Mouse (Mus musculus) stomach, embryonic 14.5 days (tissue): ENCODE measurements around the gene Atg16l2. TPM values are rescaled to one million over a fixed set of nuclear protein-coding genes. Genes with fewer than 3 reads are reported as not detected.

ENCODE experiments used
- ATAC-seq: fragments of 200-750 bp; cut with Nextera tagmentation; 2 replicates; pipeline ENCODE4 v1.8.0; 2017; ENCODE audit warnings: low read depth, moderate TSS enrichment; ENCODE audit not compliant: insufficient number of reproducible peaks, insufficient read depth, low FRiP score
- H3K27ac ChIP-seq: fragments of 300-500 bp; sonication (generic); 2 replicates; pipeline ENCODE4 v1.5.1; 2014; ENCODE audit warnings: mild to moderate bottlenecking, low read length, moderate library complexity, mixed read lengths
- H3K27me3 ChIP-seq: fragments of 300-500 bp; sonication (generic); 2 replicates; pipeline ENCODE4 v1.6.1; 2014; ENCODE audit warnings: low read length, control low read depth, mixed read lengths; ENCODE audit not compliant: control insufficient read depth, insufficient read depth
- H3K36me3 ChIP-seq: fragments of 300-500 bp; sonication (generic); 2 replicates; pipeline ENCODE4 v1.6.1; 2014; ENCODE audit warnings: mild to moderate bottlenecking, control low read depth, low read length, moderate library complexity, mixed read lengths; ENCODE audit not compliant: control insufficient read depth, insufficient read depth
- H3K4me1 ChIP-seq: fragments of 300-500 bp; sonication (generic); 2 replicates; pipeline ENCODE4 v1.6.1; 2014; ENCODE audit warnings: low read length, control low read depth, mixed read lengths; ENCODE audit not compliant: control insufficient read depth, insufficient read depth
- H3K4me2 ChIP-seq: fragments of 300-500 bp; sonication (generic); replicated peaks from 2 replicates; pipeline ENCODE4 v1.6.1; 2014; ENCODE audit warnings: low read depth, low read length, control low read depth
- H3K4me3 ChIP-seq: fragments of 300-500 bp; sonication (generic); 2 replicates; pipeline ENCODE4 v1.5.1; 2014; ENCODE audit warnings: low read depth, low read length, control low read depth
- H3K9ac ChIP-seq: fragments of 300-500 bp; sonication (generic); replicated peaks from 2 replicates; pipeline ENCODE4 v1.6.1; 2014; ENCODE audit warnings: low read depth, mild to moderate bottlenecking, control low read depth, low read length, moderate library complexity, mixed read lengths
- H3K9me3 ChIP-seq: fragments of 300-500 bp; sonication (generic); 2 replicates; pipeline ENCODE4 v1.6.1; 2016; ENCODE audit warnings: low read depth, low read length, control low read depth; ENCODE audit not compliant: control insufficient read depth
- WGBS: fragments of 180-500 bp; shearing (Covaris S2); extraction: QIAGEN DNeasy Blood & Tissue Kit; methylation state at CpG from one replicate; pipeline ENCODE4 v1.1.7; 2014; 5-methylcytosine and 5-hydroxymethylcytosine counted together
- polyA plus RNA-seq: library from polyadenylated mRNA; unstranded; fragments of >200 nt; fragmentation: Nextera tagmentation; extraction: Ambion mirVana; gene quantifications from 2 replicates; pipeline ENCODE4 v1.2.1, GENCODE M21; 2014

Atg16l2 gene
- polyA plus RNA-seq, 1 experiment from 2014 or later, result 16.2 TPM

- Histone ChIP-seq H3K4me1 (no peaks in the 10 kb centered on the region), H3K36me3 (no peaks in the 10 kb centered on the region), H3K27ac (peak overlapping the region; percentile 90; the same call in 1 of the 2 replicates), H3K4me3 (peak overlapping the region; percentile 47), H3K4me2 (peak overlapping the region; percentile 52), H3K9ac (no peak overlapping the region), H3K9me3 (no peaks in the 10 kb centered on the region), H3K27me3 (no peaks in the 10 kb centered on the region)
- 37% methylated on average over 5 of the region's 5 CpGs for WGBS
- ATAC-seq, result peak; percentile 1; the same call in 1 of the 2 replicates
Observed at GRCm38 (mm10) chr7:101309985-101310326, 7.9 kb upstream of the Atg16l2 start.

GRCm38 (mm10) chr7:101306841-101307240 is 4.8 kb upstream of the Atg16l2 start:
- no peak overlapping the region for H3K9ac ChIP-seq
- H3K36me3 ChIP-seq, result no peaks in the 10 kb centered on the region
- WGBS, result 32% methylated on average over 2 of the region's 2 CpGs
- no peak for ATAC-seq
- no peak overlapping the region for H3K4me2 ChIP-seq
- H3K27me3 ChIP-seq, result no peaks in the 10 kb centered on the region
- no peak overlapping the region for H3K4me3 ChIP-seq
- H3K4me1 ChIP-seq, result no peaks in the 10 kb centered on the region
- H3K9me3 ChIP-seq, result no peaks in the 10 kb centered on the region
- H3K27ac ChIP-seq, result no peak overlapping the region

- Histone ChIP-seq H3K27me3 (no peaks in the 10 kb centered on the region), H3K9ac (no peak overlapping the region), H3K36me3 (no peaks in the 10 kb centered on the region), H3K4me3 (peak overlapping the region; percentile 74), H3K4me2 (peak overlapping the region; percentile 92), H3K9me3 (no peaks in the 10 kb centered on the region), H3K27ac (peak overlapping the region; percentile 35; the same call in 1 of the 2 replicates), H3K4me1 (peaks cover 5% of the 10 kb centered on the region; the same call in 1 of the 2 replicates)
- WGBS, result 28% methylated on average over 7 of the region's 7 CpGs
- no peak for ATAC-seq
Observed at GRCm38 (mm10) chr7:101302691-101303090, 640 bp upstream of the Atg16l2 start.

- Histone ChIP-seq H3K9me3 (no peaks in the 10 kb centered on the region), H3K27me3 (no peaks in the 10 kb centered on the region), H3K4me3 (peak overlapping the region; percentile 74), H3K9ac (peak overlapping the region; percentile 53), H3K4me2 (peak overlapping the region; percentile 92), H3K27ac (peak overlapping the region; percentile 66; the same call in 1 of the 2 replicates), H3K36me3 (no peaks in the 10 kb centered on the region), H3K4me1 (peaks cover 9% of the 10 kb centered on the region; the same call in 1 of the 2 replicates)
- ATAC-seq, result 0 out of 2 replicates have a peak, but pooled peaks have one; percentile 3
- 1% methylated on average over 30 of the region's 30 CpGs for WGBS
Observed at GRCm38 (mm10) chr7:101301361-101301880, 630 bp downstream of the Atg16l2 start.

GRCm38 (mm10) chr7:101298375-101298774 is 3.7 kb downstream of the Atg16l2 start:
- H3K36me3 ChIP-seq, result no peaks in the 10 kb centered on the region
- no peak for ATAC-seq
- H3K27ac ChIP-seq, result no peak overlapping the region
- no peaks in the 10 kb centered on the region for H3K9me3 ChIP-seq
- H3K9ac ChIP-seq, result no peak overlapping the region
- H3K4me3 ChIP-seq, result no peak overlapping the region
- WGBS, result 81% methylated on average over 3 of the region's 3 CpGs
- peaks cover 9% of the 10 kb centered on the region; the same call in 1 of the 2 replicates for H3K4me1 ChIP-seq
- H3K4me2 ChIP-seq, result no peak overlapping the region
- no peaks in the 10 kb centered on the region for H3K27me3 ChIP-seq

GRCm38 (mm10) chr7:101297023-101297405 is 5.0 kb downstream of the Atg16l2 start:
- H3K4me2 ChIP-seq, result peak overlapping the region; percentile 56
- peaks cover 9% of the 10 kb centered on the region; the same call in 1 of the 2 replicates for H3K4me1 ChIP-seq
- no peak overlapping the region for H3K27ac ChIP-seq
- no peak overlapping the region for H3K9ac ChIP-seq
- no peaks in the 10 kb centered on the region for H3K27me3 ChIP-seq
- H3K9me3 ChIP-seq, result no peaks in the 10 kb centered on the region
- 0 out of 2 replicates have a peak, but pooled peaks cover 1% of the 10 kb centered on the region for H3K36me3 ChIP-seq
- ATAC-seq, result no peak
- WGBS, result 27% methylated on average over 8 of the region's 8 CpGs
- peak overlapping the region; percentile 22; the same call in 1 of the 2 replicates for H3K4me3 ChIP-seq

GRCm38 (mm10) chr7:101296252-101297022 is 5.6 kb downstream of the Atg16l2 start:
- peak overlapping the region; percentile 56 for H3K4me2 ChIP-seq
- no peak overlapping the region for H3K9ac ChIP-seq
- H3K4me1 ChIP-seq, result peaks cover 9% of the 10 kb centered on the region; the same call in 1 of the 2 replicates
- ATAC-seq, result peak; percentile 86
- peak overlapping the region; percentile 22; the same call in 1 of the 2 replicates for H3K4me3 ChIP-seq
- H3K27ac ChIP-seq, result no peak overlapping the region
- no peaks in the 10 kb centered on the region for H3K27me3 ChIP-seq
- H3K9me3 ChIP-seq, result no peaks in the 10 kb centered on the region
- H3K36me3 ChIP-seq, result 0 out of 2 replicates have a peak, but pooled peaks cover 5% of the 10 kb centered on the region
- WGBS, result 10% methylated on average over 35 of the region's 35 CpGs

GRCm38 (mm10) chr7:101295438-101295837 is 6.6 kb downstream of the Atg16l2 start:
- 0 out of 2 replicates have a peak, but pooled peaks cover 4% of the 10 kb centered on the region for H3K4me1 ChIP-seq
- H3K4me2 ChIP-seq, result no peak overlapping the region
- H3K9me3 ChIP-seq, result no peaks in the 10 kb centered on the region
- no peak for ATAC-seq
- H3K27ac ChIP-seq, result no peak overlapping the region
- no peaks in the 10 kb centered on the region for H3K27me3 ChIP-seq
- no peak overlapping the region for H3K4me3 ChIP-seq
- no peak overlapping the region for H3K9ac ChIP-seq
- H3K36me3 ChIP-seq, result 0 out of 2 replicates have a peak, but pooled peaks cover 5% of the 10 kb centered on the region
- 79% methylated on average over 1 of the region's 1 CpGs for WGBS
